Mouse (Mus musculus): ENCODE measurements around the gene Cul9. TPM values are rescaled to one million over a fixed set of nuclear protein-coding genes. Genes with fewer than 3 reads are reported as not detected.

Cul9 gene
- polyA plus RNA-seq, 1 experiment from 2014 or later, result 4.1 TPM

DNA sequence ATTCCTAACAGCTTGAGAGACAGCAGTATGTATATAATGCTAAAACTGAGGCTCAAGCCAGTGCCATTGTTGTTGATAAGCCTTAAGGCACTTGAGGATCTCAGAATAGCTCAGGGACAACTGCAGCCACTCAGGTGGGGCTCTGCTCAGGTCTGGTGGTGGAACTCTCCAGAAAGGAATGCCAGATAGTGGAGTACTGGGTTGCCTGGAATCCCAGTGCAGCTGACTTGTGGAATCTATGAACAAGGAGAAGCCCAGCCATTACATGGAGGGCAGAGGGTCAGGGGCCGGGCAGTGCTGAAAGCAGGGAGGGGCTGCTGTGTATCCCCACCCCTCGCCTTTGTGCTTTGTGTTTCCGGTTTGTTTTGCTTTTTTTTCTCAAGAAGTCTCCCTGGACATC lies 87.7 kb downstream of the Cul9 start:
- Histone ChIP-seq H3K27ac (ENCODE audit: low read depth, low read length) (no peak overlapping the region), H3K4me1 (ENCODE audit: control insufficient read depth, insufficient read depth, low read length) (peaks cover 31% of the 10 kb centered on the region), H3K9me3 (ENCODE audit: control insufficient read depth, low read length) (no peaks in the 10 kb centered on the region), H3K36me3 (ENCODE audit: control insufficient read depth, insufficient read depth, low read length) (no peaks in the 10 kb centered on the region; the same call in 1 of the 2 replicates), H3K9ac (ENCODE audit: low read length) (no peak overlapping the region), H3K27me3 (ENCODE audit: control insufficient read depth, insufficient read depth, low read length) (peaks cover 20% of the 10 kb centered on the region), H3K4me2 (no peak overlapping the region), H3K4me3 (ENCODE audit: low read depth, low read length) (no peak overlapping the region)
- WGBS, result 44% methylated on average over 3 of the region's 3 CpGs
- DNase-seq (ENCODE audit: low spot score, missing footprints) (no peak), ATAC-seq (ENCODE audit: low FRiP score) (no peak)

DNA sequence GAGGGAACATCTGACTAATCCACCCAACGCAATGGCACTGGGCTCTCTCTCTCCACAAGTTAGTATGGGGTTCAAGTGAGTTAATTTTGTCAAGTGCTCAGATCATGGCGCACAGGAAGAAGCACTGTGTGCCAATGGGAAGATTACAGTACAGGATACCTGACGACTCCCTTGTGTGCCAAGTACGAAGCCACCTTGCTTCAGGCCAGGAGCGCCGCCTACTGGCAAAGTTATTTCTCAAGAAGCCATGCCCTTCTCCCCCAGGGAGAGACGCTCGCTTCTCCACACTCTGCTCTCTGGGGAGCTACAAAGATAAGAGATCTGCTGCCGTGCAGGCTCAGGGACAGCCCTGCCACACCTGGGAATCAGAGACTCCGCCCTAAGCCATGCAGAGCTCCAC lies 88.4 kb downstream of the Cul9 start:
- no peaks in the 10 kb centered on the region for H3K9me3 ChIP-seq (ENCODE audit: control insufficient read depth, low read length)
- H3K27me3 ChIP-seq (ENCODE audit: control insufficient read depth, insufficient read depth, low read length), result peaks cover 20% of the 10 kb centered on the region
- 13% methylated on average over 10 of the region's 10 CpGs for WGBS

GRCm38 (mm10) chr17:46455110-46455691 lies 91.0 kb downstream of the Cul9 start:
- peak; percentile 71 for ATAC-seq (ENCODE audit: low FRiP score)
- Histone ChIP-seq H3K4me1 (ENCODE audit: control insufficient read depth, insufficient read depth, low read length) (peaks cover 35% of the 10 kb centered on the region), H3K27me3 (ENCODE audit: control insufficient read depth, insufficient read depth, low read length) (peaks cover 11% of the 10 kb centered on the region), H3K36me3 (ENCODE audit: control insufficient read depth, insufficient read depth, low read length) (no peaks in the 10 kb centered on the region; the same call in 1 of the 2 replicates), H3K4me2 (peak overlapping the region; percentile 75), H3K9ac (ENCODE audit: low read length) (peak overlapping the region; percentile 53), H3K27ac (ENCODE audit: low read depth, low read length) (no peak overlapping the region; the same call in 1 of the 2 replicates), H3K4me3 (ENCODE audit: low read depth, low read length) (peak overlapping the region; percentile 27), H3K9me3 (ENCODE audit: control insufficient read depth, low read length) (no peaks in the 10 kb centered on the region)
- DNase-seq (ENCODE audit: low spot score, missing footprints), result peak; percentile 95
- under 1% methylated on average over 33 of the region's 33 CpGs for WGBS

More for the DNA sequence above, 88.4 kb downstream of the Cul9 start:
- Histone ChIP-seq H3K4me1 (ENCODE audit: control insufficient read depth, insufficient read depth, low read length) (peaks cover 37% of the 10 kb centered on the region), H3K36me3 (ENCODE audit: control insufficient read depth, insufficient read depth, low read length) (no peaks in the 10 kb centered on the region; the same call in 1 of the 2 replicates), H3K27ac (ENCODE audit: low read depth, low read length) (no peak overlapping the region), H3K4me2 (no peak overlapping the region), H3K4me3 (ENCODE audit: low read depth, low read length) (no peak overlapping the region), H3K9ac (ENCODE audit: low read length) (no peak overlapping the region)
- DNase-seq (ENCODE audit: low spot score, missing footprints) (no peak), ATAC-seq (ENCODE audit: low FRiP score) (no peak)

DNA sequence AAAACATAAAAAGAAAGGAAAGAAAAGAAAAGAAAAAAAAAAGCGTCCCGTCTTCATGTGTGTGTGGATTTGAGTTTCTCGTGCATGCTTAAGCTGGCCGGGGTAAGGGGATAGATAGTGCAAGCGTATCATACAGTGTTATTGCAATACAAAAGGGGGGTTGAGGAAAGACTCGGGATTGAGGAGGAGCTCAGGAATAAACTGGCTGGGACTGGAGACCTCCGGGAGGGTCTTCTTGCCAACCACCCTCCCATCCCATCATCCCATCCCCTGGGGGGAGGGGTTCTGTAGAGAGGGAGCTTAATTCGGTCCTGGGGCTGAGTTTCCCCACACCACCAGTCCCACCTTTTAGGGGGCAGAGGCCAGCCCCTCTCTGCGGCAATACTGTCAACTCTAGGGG lies 91.6 kb downstream of the Cul9 start:
- Histone ChIP-seq H3K4me3 (ENCODE audit: low read depth, low read length) (peak overlapping the region; percentile 27), H3K4me1 (ENCODE audit: control insufficient read depth, insufficient read depth, low read length) (peaks cover 35% of the 10 kb centered on the region), H3K27ac (ENCODE audit: low read depth, low read length) (no peak overlapping the region; the same call in 1 of the 2 replicates), H3K9me3 (ENCODE audit: control insufficient read depth, low read length) (no peaks in the 10 kb centered on the region), H3K36me3 (ENCODE audit: control insufficient read depth, insufficient read depth, low read length) (no peaks in the 10 kb centered on the region), H3K9ac (ENCODE audit: low read length) (peak overlapping the region; percentile 53), H3K4me2 (peak overlapping the region; percentile 75), H3K27me3 (ENCODE audit: control insufficient read depth, insufficient read depth, low read length) (peaks cover 7% of the 10 kb centered on the region)
- 2% methylated on average over 9 of the region's 9 CpGs for WGBS
- peak; percentile 22; the same call in 1 of the 2 replicates for ATAC-seq (ENCODE audit: low FRiP score)
- peak; percentile 91 for DNase-seq (ENCODE audit: low spot score, missing footprints)

DNA sequence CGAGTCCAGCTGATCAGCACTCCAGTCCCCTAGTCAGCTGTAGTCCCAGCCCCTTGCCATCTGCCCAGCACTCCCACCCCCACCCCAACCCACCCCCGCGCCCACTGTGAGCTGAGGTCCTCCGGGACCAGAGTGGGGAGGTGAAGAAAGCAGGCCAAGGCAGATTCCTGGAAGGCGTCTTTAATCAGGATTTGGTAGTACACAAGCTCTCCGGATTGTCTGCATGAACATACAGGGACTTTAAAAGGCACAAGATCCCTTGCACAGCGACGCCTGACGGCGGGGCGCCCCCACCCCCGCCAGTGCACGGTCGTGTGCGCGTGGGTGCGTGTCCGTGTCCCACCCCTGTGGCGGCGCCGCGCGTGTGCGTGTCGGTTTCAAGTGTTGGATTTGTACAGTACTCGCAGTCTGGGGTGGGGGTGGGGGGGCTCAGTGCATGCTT lies 92.2 kb downstream of the Cul9 start:
- Histone ChIP-seq H3K4me3 (ENCODE audit: low read depth, low read length) (peak overlapping the region; percentile 27), H3K9ac (ENCODE audit: low read length) (peak overlapping the region; percentile 48; the same call in 1 of the 2 replicates), H3K9me3 (ENCODE audit: control insufficient read depth, low read length) (no peaks in the 10 kb centered on the region), H3K36me3 (ENCODE audit: control insufficient read depth, insufficient read depth, low read length) (no peaks in the 10 kb centered on the region), H3K4me2 (peak overlapping the region; percentile 75), H3K4me1 (ENCODE audit: control insufficient read depth, insufficient read depth, low read length) (peaks cover 35% of the 10 kb centered on the region), H3K27ac (ENCODE audit: low read depth, low read length) (peak overlapping the region; percentile 44), H3K27me3 (ENCODE audit: control insufficient read depth, insufficient read depth, low read length) (peaks cover 7% of the 10 kb centered on the region)
- ATAC-seq (ENCODE audit: low FRiP score) (peak; percentile 60), DNase-seq (ENCODE audit: low spot score, missing footprints) (peak; percentile 91)
- WGBS, result 2% methylated on average over 24 of the region's 26 CpGs

DNA sequence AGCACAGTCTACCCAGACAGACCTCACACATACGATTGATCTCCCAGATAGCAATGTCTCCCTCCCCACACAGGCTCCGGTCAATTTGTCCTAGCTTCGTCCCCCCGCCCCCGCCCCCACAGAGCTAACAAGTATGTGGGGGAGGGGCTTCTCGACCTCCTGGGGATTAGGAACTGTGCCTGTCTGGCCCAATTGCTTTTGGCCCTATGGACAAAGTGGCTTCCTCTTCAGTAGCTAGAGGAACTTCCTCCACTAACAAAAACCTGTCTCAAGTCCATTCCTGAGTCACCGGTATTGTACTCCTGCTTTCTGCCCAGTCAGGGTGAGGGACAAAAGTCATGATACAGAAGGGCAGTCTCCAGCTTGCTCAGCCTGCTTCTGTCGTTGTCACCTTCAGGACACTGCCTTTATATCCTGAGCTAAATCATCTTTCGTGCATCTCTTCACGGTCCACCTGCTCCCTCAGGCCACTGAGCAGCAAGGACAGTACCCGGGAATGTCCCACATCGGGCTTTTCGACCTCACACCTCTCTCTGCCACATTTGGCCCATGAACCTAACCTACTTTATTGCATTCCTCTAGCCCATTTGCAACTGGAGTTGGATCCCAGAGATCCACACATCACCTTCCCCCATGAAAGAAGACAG lies 92.8 kb downstream of the Cul9 start:
- Histone ChIP-seq H3K36me3 (ENCODE audit: control insufficient read depth, insufficient read depth, low read length) (no peaks in the 10 kb centered on the region), H3K27ac (ENCODE audit: low read depth, low read length) (peak overlapping the region; percentile 44), H3K9ac (ENCODE audit: low read length) (peak overlapping the region; percentile 48; the same call in 1 of the 2 replicates), H3K4me2 (peak overlapping the region; percentile 75), H3K27me3 (ENCODE audit: control insufficient read depth, insufficient read depth, low read length) (peaks cover 7% of the 10 kb centered on the region), H3K4me1 (ENCODE audit: control insufficient read depth, insufficient read depth, low read length) (peaks cover 35% of the 10 kb centered on the region), H3K9me3 (ENCODE audit: control insufficient read depth, low read length) (no peaks in the 10 kb centered on the region), H3K4me3 (ENCODE audit: low read depth, low read length) (no peak overlapping the region)
- 5% methylated on average over 13 of the region's 13 CpGs for WGBS
- no peak for DNase-seq (ENCODE audit: low spot score, missing footprints)
- ATAC-seq (ENCODE audit: low FRiP score), result 0 out of 2 replicates have a peak, but pooled peaks have one; percentile 1

GRCm38 (mm10) chr17:46452683-46453082 lies 93.5 kb downstream of the Cul9 start:
- DNase-seq (ENCODE audit: low spot score, missing footprints) (no peak), ATAC-seq (ENCODE audit: low FRiP score) (no peak)
- Histone ChIP-seq H3K9ac (ENCODE audit: low read length) (no peak overlapping the region), H3K36me3 (ENCODE audit: control insufficient read depth, insufficient read depth, low read length) (no peaks in the 10 kb centered on the region), H3K27ac (ENCODE audit: low read depth, low read length) (no peak overlapping the region), H3K4me3 (ENCODE audit: low read depth, low read length) (no peak overlapping the region), H3K27me3 (ENCODE audit: control insufficient read depth, insufficient read depth, low read length) (peaks cover 7% of the 10 kb centered on the region), H3K4me2 (no peak overlapping the region), H3K9me3 (ENCODE audit: control insufficient read depth, low read length) (no peaks in the 10 kb centered on the region), H3K4me1 (ENCODE audit: control insufficient read depth, insufficient read depth, low read length) (peaks cover 35% of the 10 kb centered on the region)
- 27% methylated on average over 5 of the region's 5 CpGs for WGBS

Data from midbrain, embryonic 11.5 days (tissue).